Mouse (Mus musculus) embryonic fibroblast, embryonic 13.5 days (primary cell): ENCODE results near the gene E130308A19Rik.

Experiments used
- CTCF ChIP-seq: IDR thresholded peaks from 2 replicates; pipeline ENCODE4 v1.5.1; 2011; ENCODE audit warnings: mild to moderate bottlenecking, control low read depth, low read length, moderate library complexity, borderline replicate concordance; ENCODE audit not compliant: insufficient read depth
- POLR2A ChIP-seq: IDR thresholded peaks from 2 replicates; pipeline ENCODE4 v1.6.1; 2011; ENCODE audit warnings: low read depth, mild to moderate bottlenecking, control low read depth, low read length, moderate library complexity

- TF ChIP-seq POLR2A = no peak
- no peak for TF ChIP-seq CTCF
Measured at GRCm38 (mm10) chr4:59684306-59684705, 58.3 kb downstream of the E130308A19Rik start.
